Mouse (Mus musculus): ENCODE measurements around the gene Hdgfl2. TPM values are rescaled to one million over a fixed set of nuclear protein-coding genes. Genes with fewer than 3 reads are reported as not detected.
"Not testable (repeated sequence)": the region's sequence is repeated elsewhere in the genome, so short reads cannot be mapped to it uniquely, and the experiment has no call there.

Gene Hdgfl2
- total and polyA plus RNA-seq, 2 experiments, result 13.8 to 29.0 TPM

DNA sequence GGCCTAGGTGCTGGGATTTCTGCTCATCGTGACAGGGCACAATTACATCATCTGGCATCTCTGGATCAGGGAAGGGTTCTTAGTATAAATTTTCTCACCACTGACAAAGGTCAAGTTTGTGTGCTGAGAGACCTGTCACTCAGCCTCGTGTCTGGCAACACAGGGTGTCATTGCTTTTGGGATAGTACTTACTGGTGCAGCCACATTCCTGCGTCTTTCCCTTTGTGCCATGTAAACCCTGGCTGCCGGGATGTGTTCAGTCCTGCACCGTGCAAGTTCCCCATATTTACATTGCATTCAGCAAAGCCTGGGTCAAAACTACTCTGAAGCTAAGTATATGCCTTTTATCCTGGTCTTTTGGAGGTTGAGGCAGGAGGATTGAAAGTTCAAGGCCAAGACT is 28.1 kb upstream of the Hdgfl2 start:
- 34% methylated on average over 5 of the region's 5 CpGs for WGBS
- Histone ChIP-seq H3K79me2 (ENCODE audit: control insufficient read depth, insufficient read depth, low read length) (no peaks in the 10 kb centered on the region), H3K36me3 (ENCODE audit: control insufficient read depth, insufficient read depth, low read length) (no peaks in the 10 kb centered on the region), H3K9ac (ENCODE audit: low read depth, low read length) (no peak overlapping the region), H3K4me3 (ENCODE audit: insufficient read depth, low read depth, low read length) (no peak overlapping the region), H3K27me3 (ENCODE audit: control insufficient read depth, insufficient read depth, low read length) (no peaks in the 10 kb centered on the region), H3K4me1 (ENCODE audit: control insufficient read depth, insufficient read depth, low read length) (peaks cover 5% of the 10 kb centered on the region), H3K27ac (replicated peaks; ENCODE audit: insufficient read depth, low read depth, low read length) (0 out of 2 replicates have a peak overlapping the region, but pooled peaks have one; percentile 2)
- TF ChIP-seq POLR2A (IDR thresholded peaks at IDR 0.05; ENCODE audit: extremely low read depth, insufficient read depth, low read length) (no peak), CTCF (IDR thresholded peaks at IDR 0.05; ENCODE audit: low read depth, low read length) (no peak)
- DNase-seq (ENCODE audit: extremely low read depth, low read depth, low spot score), result peak; percentile 72

- Histone ChIP-seq H3K9ac (ENCODE audit: low read depth, low read length) (no peak overlapping the region), H3K36me3 (ENCODE audit: control insufficient read depth, insufficient read depth, low read length) (no peaks in the 10 kb centered on the region), H3K79me2 (ENCODE audit: control insufficient read depth, insufficient read depth, low read length) (no peaks in the 10 kb centered on the region), H3K4me3 (ENCODE audit: insufficient read depth, low read depth, low read length) (no peak overlapping the region), H3K4me1 (ENCODE audit: control insufficient read depth, insufficient read depth, low read length) (peaks cover 5% of the 10 kb centered on the region), H3K27me3 (ENCODE audit: control insufficient read depth, insufficient read depth, low read length) (no peaks in the 10 kb centered on the region), H3K27ac (replicated peaks; ENCODE audit: insufficient read depth, low read depth, low read length) (no peak overlapping the region)
- no peak for DNase-seq (ENCODE audit: extremely low read depth, low read depth, low spot score)
- TF ChIP-seq POLR2A (IDR thresholded peaks at IDR 0.05; ENCODE audit: extremely low read depth, insufficient read depth, low read length) (no peak), CTCF (IDR thresholded peaks at IDR 0.05; ENCODE audit: low read depth, low read length) (no peak)
Observed at GRCm38 (mm10) chr17:56054938-56055337, 24.5 kb upstream of the Hdgfl2 start.

- H3K4me3 ChIP-seq (ENCODE audit: insufficient read depth, low read depth, low read length), result no peak overlapping the region
- 73% methylated on average over 4 of the region's 4 CpGs for WGBS
- no peak overlapping the region for H3K27ac ChIP-seq (replicated peaks; ENCODE audit: insufficient read depth, low read depth, low read length)
- H3K79me2 ChIP-seq (ENCODE audit: control insufficient read depth, insufficient read depth, low read length), result no peaks in the 10 kb centered on the region
- H3K9ac ChIP-seq (ENCODE audit: low read depth, low read length), result no peak overlapping the region
- H3K4me1 ChIP-seq (ENCODE audit: control insufficient read depth, insufficient read depth, low read length), result peaks cover 5% of the 10 kb centered on the region
- no peak for DNase-seq (ENCODE audit: extremely low read depth, low read depth, low spot score)
- no peaks in the 10 kb centered on the region for H3K36me3 ChIP-seq (ENCODE audit: control insufficient read depth, insufficient read depth, low read length)
- TF ChIP-seq POLR2A (IDR thresholded peaks at IDR 0.05; ENCODE audit: extremely low read depth, insufficient read depth, low read length) (no peak), CTCF (IDR thresholded peaks at IDR 0.05; ENCODE audit: low read depth, low read length) (no peak)
- H3K27me3 ChIP-seq (ENCODE audit: control insufficient read depth, insufficient read depth, low read length), result no peaks in the 10 kb centered on the region
Observed at GRCm38 (mm10) chr17:56055945-56056678, 23.3 kb upstream of the Hdgfl2 start.

DNA sequence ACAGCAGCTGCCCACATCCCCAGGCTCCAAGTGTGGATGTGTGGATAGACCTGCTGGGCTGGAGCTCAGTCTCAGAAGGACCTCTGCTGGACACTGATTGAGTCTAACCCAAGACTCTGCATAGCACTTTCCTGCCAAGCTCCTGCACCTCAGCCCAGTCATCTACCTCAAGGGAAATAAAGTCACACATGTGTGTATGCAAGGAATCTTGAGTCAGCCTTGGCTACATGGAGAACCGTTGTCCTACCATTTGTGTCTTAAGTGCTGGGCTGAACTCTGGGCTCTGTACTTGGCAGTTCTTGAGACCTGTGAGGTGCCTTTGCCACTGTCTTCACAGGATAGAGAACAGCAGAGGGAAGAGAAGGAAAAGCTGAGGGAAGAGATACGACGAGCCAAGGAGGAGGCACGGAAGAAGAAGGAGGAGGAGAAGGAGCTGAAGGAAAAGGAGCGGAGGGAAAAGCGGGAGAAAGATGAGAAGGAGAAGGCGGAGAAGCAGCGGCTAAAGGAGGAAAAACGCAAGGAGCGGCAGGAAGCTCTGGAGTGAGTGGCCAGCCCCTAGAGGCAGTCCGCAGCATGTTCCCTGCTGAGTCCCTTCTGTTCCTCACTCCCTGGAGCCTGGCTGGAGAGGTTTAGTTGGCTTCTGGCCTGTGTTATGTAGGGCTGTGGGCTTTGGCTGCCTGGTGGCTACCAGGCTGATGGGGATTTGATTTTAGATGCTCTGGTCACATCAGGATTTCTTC is 21.9 kb upstream of the Hdgfl2 start:
- WGBS, result 93% methylated on average over 11 of the region's 11 CpGs
- H3K36me3 ChIP-seq (ENCODE audit: control insufficient read depth, insufficient read depth, low read length), result no peaks in the 10 kb centered on the region

GRCm38 (mm10) chr17:56062081-56062480 is 17.4 kb upstream of the Hdgfl2 start:
- H3K27ac ChIP-seq (replicated peaks; ENCODE audit: insufficient read depth, low read depth, low read length), result no peak overlapping the region
- H3K36me3 ChIP-seq (ENCODE audit: control insufficient read depth, insufficient read depth, low read length), result no peaks in the 10 kb centered on the region; the same call in 1 of the 2 replicates
- no peak overlapping the region for H3K9ac ChIP-seq (ENCODE audit: low read depth, low read length)
- H3K27me3 ChIP-seq (ENCODE audit: control insufficient read depth, insufficient read depth, low read length), result no peaks in the 10 kb centered on the region
- H3K4me3 ChIP-seq (ENCODE audit: insufficient read depth, low read depth, low read length), result no peak overlapping the region
- H3K79me2 ChIP-seq (ENCODE audit: control insufficient read depth, insufficient read depth, low read length), result no peaks in the 10 kb centered on the region
- WGBS, result 91% methylated on average over 7 of the region's 7 CpGs
- no peak for DNase-seq (ENCODE audit: extremely low read depth, low read depth, low spot score)
- no peaks in the 10 kb centered on the region for H3K4me1 ChIP-seq (ENCODE audit: control insufficient read depth, insufficient read depth, low read length)
- TF ChIP-seq POLR2A (IDR thresholded peaks at IDR 0.05; ENCODE audit: extremely low read depth, insufficient read depth, low read length) (no peak), CTCF (IDR thresholded peaks at IDR 0.05; ENCODE audit: low read depth, low read length) (no peak)

More for the DNA sequence above, 21.9 kb upstream of the Hdgfl2 start:
- TF ChIP-seq CTCF (IDR thresholded peaks at IDR 0.05; ENCODE audit: low read depth, low read length) (peak; percentile 35; the same call in 1 of the 2 replicates), POLR2A (IDR thresholded peaks at IDR 0.05; ENCODE audit: extremely low read depth, insufficient read depth, low read length) (no peak)
- Histone ChIP-seq H3K4me3 (ENCODE audit: insufficient read depth, low read depth, low read length) (no peak overlapping the region), H3K27me3 (ENCODE audit: control insufficient read depth, insufficient read depth, low read length) (no peaks in the 10 kb centered on the region), H3K9ac (ENCODE audit: low read depth, low read length) (no peak overlapping the region), H3K79me2 (ENCODE audit: control insufficient read depth, insufficient read depth, low read length) (no peaks in the 10 kb centered on the region), H3K4me1 (ENCODE audit: control insufficient read depth, insufficient read depth, low read length) (no peaks in the 10 kb centered on the region; the same call in 1 of the 2 replicates), H3K27ac (replicated peaks; ENCODE audit: insufficient read depth, low read depth, low read length) (no peak overlapping the region)
- no peak for DNase-seq (ENCODE audit: extremely low read depth, low read depth, low spot score)

GRCm38 (mm10) chr17:56065715-56066114 is 13.7 kb upstream of the Hdgfl2 start:
- not testable (repeated sequence) for DNase-seq (ENCODE audit: extremely low read depth, low read depth, low spot score)

More at GRCm38 (mm10) chr17:56065715-56066114, 13.7 kb upstream of the Hdgfl2 start:
- H3K4me1 ChIP-seq (ENCODE audit: control insufficient read depth, insufficient read depth, low read length); H3K27ac ChIP-seq (replicated peaks; ENCODE audit: insufficient read depth, low read depth, low read length); H3K27me3 ChIP-seq (ENCODE audit: control insufficient read depth, insufficient read depth, low read length); H3K4me3 ChIP-seq (ENCODE audit: insufficient read depth, low read depth, low read length); H3K79me2 ChIP-seq (ENCODE audit: control insufficient read depth, insufficient read depth, low read length); H3K9ac ChIP-seq (ENCODE audit: low read depth, low read length): not testable (repeated sequence)
- 73% methylated on average over 6 of the region's 6 CpGs for WGBS
- peaks cover 15% of the 10 kb centered on the region; the same call in 1 of the 2 replicates for H3K36me3 ChIP-seq (ENCODE audit: control insufficient read depth, insufficient read depth, low read length)
